Mouse (Mus musculus) CH12F3 (cell line): ENCODE results near the gene Unc13a.

Source experiments
- in situ Hi-C: fragments of 300-500 bp; cut with MboI; formaldehyde crosslinking; loops from 2 replicates; pipeline ENCODE4 v1.14.3; 2020; ENCODE audit warnings: low sequenced_read_pairs

Unc13a gene

DNA sequence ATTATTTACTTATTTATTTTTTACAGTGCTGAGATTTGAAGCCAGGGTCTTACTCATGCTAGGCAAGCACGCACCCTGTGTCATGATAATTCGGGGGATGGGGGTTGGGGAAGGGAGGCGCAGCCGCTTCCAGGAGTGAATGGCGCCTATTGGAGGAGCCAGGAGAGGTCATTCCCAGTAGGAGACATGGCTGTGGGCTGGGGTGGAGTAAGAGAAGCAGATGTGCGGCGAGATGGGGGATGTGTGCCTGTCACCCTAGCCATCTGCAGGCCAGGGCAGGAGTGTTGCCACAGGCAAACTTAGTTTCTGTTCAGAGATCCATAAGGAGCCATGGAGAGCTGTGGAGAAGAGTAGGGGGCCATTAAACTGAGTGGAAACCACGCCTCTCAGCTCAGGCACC lies 16.1 kb upstream of the Unc13a start:
- in situ Hi-C loops = no loop called here

GRCm38 (mm10) chr8:71686143-71686734 lies 14.7 kb upstream of the Unc13a start:
- in situ Hi-C loops = no loop called here

DNA sequence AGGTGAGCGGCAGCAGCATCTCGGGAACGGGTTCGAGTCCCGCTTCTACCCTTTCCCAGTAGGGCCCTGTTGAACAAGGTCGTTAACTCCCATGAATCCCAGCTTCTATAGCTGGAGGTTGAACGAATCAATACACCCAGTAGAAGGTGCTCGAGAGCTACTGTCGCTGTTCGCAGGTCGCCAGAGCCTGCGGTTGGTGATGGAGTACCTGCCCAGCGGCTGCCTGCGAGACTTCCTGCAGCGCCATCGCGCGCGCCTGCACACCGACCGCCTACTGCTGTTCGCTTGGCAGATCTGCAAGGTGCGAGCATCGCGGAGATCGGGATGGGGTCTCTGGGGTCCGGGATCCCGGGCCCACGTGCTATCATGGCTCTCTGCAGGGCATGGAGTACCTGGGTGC lies 14.0 kb upstream of the Unc13a start:
- in situ Hi-C loops = no loop called here

- in situ Hi-C loops = no loop called here
Observed at GRCm38 (mm10) chr8:71684701-71685100, 13.1 kb upstream of the Unc13a start.

DNA sequence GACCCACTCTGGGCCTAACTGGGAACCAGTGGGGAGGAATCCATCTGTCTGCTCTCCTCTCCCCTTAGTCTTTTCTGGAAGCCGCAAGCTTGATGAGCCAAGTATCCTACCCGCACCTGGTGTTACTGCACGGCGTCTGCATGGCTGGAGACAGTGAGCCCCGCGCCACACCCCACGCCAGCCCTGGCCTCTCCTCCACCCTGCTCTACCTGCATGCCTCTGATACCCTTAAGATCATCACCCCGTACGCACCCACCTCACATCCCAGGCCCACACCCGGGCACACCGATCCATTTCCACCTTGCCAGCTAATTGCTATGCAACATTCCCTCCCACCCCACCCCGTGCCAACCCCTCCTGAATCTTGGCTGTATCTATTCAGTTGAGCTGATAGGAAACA lies 11.3 kb upstream of the Unc13a start:
- in situ Hi-C loops = no loop called here

GRCm38 (mm10) chr8:71681369-71681915 lies 9.9 kb upstream of the Unc13a start:
- in situ Hi-C loops = no loop called here

DNA sequence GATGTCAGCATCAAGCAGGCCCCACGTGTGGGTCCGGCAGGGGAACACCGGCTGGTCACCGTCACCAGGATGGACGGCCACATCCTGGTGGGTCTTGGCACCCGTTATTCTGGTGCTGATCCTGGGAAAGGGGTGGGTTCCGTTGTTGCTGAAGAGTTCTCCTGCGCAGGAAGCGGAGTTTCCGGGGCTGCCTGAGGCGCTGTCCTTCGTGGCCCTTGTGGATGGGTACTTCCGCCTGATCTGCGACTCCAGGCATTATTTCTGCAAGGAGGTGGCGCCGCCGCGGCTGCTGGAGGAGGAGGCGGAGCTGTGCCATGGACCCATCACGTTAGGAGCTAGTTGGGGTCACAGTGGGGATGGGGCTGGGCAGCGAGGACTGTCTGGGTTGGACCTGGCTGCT lies 8.9 kb upstream of the Unc13a start:
- in situ Hi-C loops = no loop called here

DNA sequence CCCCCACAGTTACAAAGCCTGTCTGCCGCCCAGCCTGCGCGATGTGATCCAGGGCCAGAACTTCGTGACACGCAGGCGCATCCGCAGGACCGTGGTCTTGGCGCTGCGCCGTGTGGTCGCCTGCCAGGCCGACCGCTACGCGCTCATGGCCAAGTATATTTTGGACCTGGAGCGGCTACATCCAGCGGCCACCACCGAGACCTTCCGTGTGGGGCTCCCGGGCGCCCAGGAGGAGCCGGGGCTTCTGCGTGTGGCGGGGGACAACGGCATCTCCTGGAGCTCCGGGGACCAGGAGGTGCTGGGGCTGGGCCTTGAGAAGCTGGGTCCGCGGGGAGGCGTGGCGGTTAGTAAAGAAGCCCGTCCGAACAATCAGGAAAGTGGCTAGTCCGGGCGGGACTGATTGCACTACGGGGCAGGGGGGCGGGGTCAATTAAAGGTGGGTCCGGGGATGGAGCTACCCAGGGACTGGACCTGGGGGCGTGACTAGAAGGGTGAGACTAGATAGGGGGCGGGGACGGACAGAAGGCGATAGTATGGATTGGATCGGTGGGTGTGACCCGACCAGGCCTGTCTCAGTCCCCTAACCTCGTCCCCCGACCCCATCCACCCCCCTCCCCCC lies 8.1 kb upstream of the Unc13a start:
- in situ Hi-C loops = no loop called here

- in situ Hi-C loops = no loop called here
Observed at GRCm38 (mm10) chr8:71679116-71679515, 7.6 kb upstream of the Unc13a start.

GRCm38 (mm10) chr8:71678216-71678615 lies 6.7 kb upstream of the Unc13a start:
- in situ Hi-C loops = no loop called here

DNA sequence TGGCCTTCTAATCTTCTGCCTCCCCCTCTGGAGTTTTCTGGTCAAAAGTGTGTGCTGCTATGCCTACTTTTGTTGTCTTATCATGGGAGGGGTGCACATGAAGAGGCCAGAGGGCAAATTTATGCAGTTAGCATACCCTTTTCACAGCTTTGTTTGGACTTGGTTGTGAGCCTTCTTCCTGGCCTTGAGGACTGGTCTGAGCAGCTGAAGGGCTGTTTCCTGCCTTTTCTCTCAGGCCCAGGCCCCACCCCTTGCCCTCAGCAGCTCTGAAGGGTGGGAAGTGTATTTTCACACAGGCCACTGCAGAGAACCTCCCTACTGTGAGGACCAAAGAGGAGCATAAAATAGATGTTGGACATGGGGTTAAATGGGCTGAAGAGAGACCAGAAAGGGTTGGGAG lies 6.0 kb upstream of the Unc13a start:
- in situ Hi-C loops = no loop called here

- in situ Hi-C loops = no loop called here
Observed at GRCm38 (mm10) chr8:71676803-71677202, 5.2 kb upstream of the Unc13a start.

- in situ Hi-C loops = no loop called here
Observed at GRCm38 (mm10) chr8:71676020-71676741, 4.6 kb upstream of the Unc13a start, which contains the start of gene Jak3. Gene Jak3, plus strand, starts transcription at chr8:71676296.

DNA sequence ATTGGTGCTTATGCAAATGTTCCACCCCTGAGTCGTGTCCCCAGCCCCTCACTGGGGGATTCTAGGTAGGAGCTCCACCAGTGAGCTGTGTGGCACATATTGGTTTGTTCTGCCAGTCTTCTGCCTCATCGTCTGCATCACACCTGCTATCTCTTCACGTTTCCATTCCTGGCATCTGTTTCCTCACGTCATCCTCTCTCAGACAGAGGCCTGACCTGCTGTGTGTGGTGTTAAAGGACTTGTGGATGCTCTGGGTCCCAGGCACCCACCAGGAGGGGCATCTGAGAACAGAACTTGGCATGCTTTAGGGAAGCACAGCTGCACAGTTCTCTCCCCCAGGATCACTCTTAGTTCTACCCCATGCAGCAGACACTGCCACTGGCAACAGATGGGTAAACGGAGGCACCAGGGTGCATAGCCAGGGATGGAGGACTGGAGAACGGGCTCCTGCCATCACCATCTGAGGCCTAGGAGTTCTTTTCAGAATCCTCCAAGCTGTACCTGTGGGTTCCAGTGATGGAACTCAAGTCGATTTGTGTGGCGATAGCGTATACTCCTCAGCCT lies 4.0 kb upstream of the Unc13a start:
- in situ Hi-C loops = no loop called here

DNA sequence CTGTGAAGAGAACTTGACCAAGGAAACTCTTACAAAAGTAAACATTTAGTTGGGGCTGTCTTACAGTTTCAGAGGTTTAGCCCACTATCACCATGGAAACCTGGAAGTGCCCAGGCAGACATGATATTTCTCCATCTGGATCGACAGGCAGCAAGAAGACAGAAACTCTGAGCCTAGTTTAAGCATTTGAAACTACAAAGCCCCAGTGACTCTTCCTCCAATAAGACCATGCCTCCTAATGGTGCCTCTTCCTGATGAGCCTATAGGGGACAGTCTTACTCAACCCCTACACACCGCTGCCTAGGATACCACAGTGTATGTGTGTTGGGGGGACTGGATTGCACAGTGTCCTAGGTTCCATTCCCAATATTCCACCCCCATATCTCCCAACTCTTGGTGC lies 2.5 kb upstream of the Unc13a start:
- in situ Hi-C loops = no loop called here

DNA sequence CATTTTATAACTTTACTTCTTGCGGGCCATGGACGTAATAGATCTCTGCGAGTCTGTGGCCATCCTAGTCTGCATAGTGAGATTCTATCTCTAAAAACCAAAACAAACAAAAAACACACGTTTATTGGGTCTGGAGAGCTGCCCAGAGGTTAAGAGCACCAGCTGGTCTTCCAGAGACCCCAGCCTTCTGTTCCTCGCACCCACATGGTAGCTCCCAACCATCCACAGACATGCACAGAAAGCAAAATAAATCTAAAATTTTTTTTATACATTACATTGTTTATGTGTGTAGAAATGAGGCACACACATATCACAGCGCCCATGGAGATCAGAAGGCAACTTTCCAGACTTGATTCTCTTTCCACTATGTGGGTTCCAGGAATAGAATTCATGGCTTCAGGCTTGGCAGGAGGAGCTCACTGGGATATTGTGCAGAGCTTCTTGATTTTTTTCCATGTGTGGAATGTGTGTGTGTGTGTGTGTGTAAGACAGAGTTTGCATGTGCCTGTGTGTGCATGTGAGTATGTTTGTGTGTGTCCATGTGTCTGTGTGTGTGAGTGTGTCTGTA lies 695 bp upstream of the Unc13a start:
- in situ Hi-C loops = no loop called here

DNA sequence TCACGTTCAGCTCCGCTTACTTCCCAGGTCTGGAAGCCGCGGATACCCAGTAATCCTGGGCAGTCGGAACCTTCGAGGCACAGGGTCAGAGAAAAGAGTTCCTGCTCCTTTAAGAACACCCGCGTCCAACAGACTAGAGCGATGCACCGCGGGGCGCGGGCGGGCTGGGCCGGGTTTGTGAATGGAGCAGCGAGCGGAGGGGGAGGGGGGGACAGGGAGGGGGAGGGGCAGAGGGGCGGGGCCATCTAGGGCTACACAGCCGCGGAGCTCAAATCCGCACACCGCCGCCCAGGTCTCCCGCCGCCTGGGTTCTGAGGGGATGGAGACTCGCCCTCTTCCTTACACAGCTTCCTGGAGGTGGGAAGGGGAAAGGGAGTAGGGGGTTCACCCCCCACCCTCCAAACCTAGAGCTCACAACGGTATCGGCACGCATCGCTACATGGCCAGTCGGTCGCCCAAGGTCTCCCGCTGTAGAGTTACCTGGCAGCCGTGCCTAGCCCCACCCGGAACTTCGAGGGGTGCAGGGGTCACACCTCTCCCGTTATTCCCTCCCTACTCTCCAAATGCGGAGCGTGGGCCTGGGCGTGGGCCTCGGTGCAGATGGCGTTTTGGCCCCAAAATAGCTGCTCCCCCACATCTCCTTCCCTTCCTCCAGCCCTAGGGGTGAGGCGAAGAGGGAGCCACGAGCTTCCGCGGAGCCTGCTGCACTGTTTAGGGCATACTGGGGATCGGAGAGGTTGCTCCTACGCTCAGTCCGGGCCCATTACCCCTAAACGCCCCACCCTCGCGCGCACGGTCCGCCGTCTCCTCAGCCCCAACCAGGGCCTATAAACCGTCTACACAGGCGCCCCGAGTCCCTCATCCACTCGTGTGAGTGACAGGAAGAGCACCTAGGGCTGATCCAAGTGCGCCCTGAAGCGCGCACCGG lies 672 bp downstream of the Unc13a start:
- in situ Hi-C loops = no loop called here

GRCm38 (mm10) chr8:71670198-71670597 lies 1.4 kb downstream of the Unc13a start:
- in situ Hi-C loops = no loop called here

GRCm38 (mm10) chr8:71668220-71668975 lies 3.2 kb downstream of the Unc13a start:
- in situ Hi-C loops = no loop called here

DNA sequence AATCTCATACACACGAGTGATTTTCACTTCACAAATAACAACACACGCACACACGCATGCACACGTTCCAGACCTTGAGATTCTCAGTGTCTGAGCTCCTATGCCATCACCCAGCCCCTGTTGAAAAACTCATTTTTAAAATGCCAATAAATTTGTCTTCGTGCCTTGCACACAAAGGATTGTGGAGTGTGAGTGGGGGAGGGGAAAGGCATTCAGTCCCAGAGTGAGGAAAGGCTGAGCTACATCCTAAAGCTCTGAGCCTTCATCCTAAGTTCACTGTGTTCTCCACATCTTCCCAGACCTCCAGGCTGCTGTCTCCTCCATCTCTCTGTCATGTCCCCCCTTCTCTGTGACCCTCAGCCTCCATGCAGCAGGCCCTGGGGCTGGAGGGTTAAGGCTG lies 4.3 kb downstream of the Unc13a start:
- in situ Hi-C loops = no loop called here
